Mouse (Mus musculus) megakaryocyte, embryonic 14.5 days (primary cell): ENCODE measurements around the gene Ccr2. TPM values are rescaled to one million over a fixed set of nuclear protein-coding genes. Genes with fewer than 3 reads are reported as not detected.

Experiments used
- H3K27me3 ChIP-seq: replicated peaks from 2 replicates; pipeline ENCODE3; 2012; ENCODE audit warnings: inconsistent platforms
- H3K36me3 ChIP-seq: replicated peaks from 2 replicates; pipeline ENCODE3; 2012; ENCODE audit warnings: low read length, inconsistent platforms, mixed read lengths
- H3K4me1 ChIP-seq: 2 replicates; pipeline ENCODE4 v1.6.1; 2012; ENCODE audit warnings: inconsistent platforms
- H3K4me3 ChIP-seq: replicated peaks from 2 replicates; pipeline ENCODE3; 2012; ENCODE audit warnings: moderate library complexity, mild to moderate bottlenecking, inconsistent platforms
- H3K9me3 ChIP-seq: 2 replicates; pipeline ENCODE4 v1.6.1; 2012; ENCODE audit warnings: inconsistent platforms
- FLI1 ChIP-seq: IDR thresholded peaks from 2 replicates; pipeline ENCODE4 v1.6.1; 2012; ENCODE audit warnings: low read length, inconsistent platforms, mixed read lengths
- GATA1 ChIP-seq: IDR thresholded peaks from 3 replicates; pipeline ENCODE4 v1.6.1; 2012; ENCODE audit warnings: mixed read lengths, low read length, inconsistent platforms, borderline replicate concordance
- polyA plus RNA-seq: library from polyadenylated mRNA; stranded (reverse); fragments of >175 nt; gene quantifications from 2 replicates; pipeline ENCODE4 v1.2.3, GENCODE M21; 2012; ENCODE audit warnings: low replicate concordance; ENCODE audit not compliant: insufficient read depth

The Ccr2 gene
- polyA plus RNA-seq, 1 experiment: 0.10 TPM

- TF ChIP-seq GATA1 (no peak), FLI1 (no peak)
- H3K27me3 ChIP-seq: no peaks in the 10 kb centered on the region
- peaks cover 8% of the 10 kb centered on the region; the same call in 1 of the 2 replicates for H3K9me3 ChIP-seq
- no peak overlapping the region for H3K4me3 ChIP-seq
- peaks cover 33% of the 10 kb centered on the region for H3K4me1 ChIP-seq
- peaks cover 12% of the 10 kb centered on the region for H3K36me3 ChIP-seq
Observed at GRCm38 (mm10) chr9:124143678-124144077, 41.9 kb downstream of the Ccr2 start.

- Histone ChIP-seq H3K36me3 (no peaks in the 10 kb centered on the region), H3K27me3 (no peaks in the 10 kb centered on the region), H3K4me3 (no peak overlapping the region), H3K9me3 (no peaks in the 10 kb centered on the region), H3K4me1 (peaks cover 27% of the 10 kb centered on the region)
- TF ChIP-seq FLI1: no peak
- no peak for TF ChIP-seq GATA1
Observed at GRCm38 (mm10) chr9:124146307-124146706, 44.6 kb downstream of the Ccr2 start.

Other genes with a start within 250 kb of the Ccr2 start
- gene Xcr1, start 239.9 kb upstream of the Ccr2 start, polyA plus RNA-seq: not detected in 2 replicates
- gene Ccr1, start 133.3 kb upstream of the Ccr2 start, polyA plus RNA-seq: 0.30 TPM in 1 of 2 replicates, not detected in the other
- gene Ccr1l1, start 123.5 kb upstream of the Ccr2 start, polyA plus RNA-seq: not detected in 2 replicates
- gene Ccr3, start 80.0 kb upstream of the Ccr2 start, polyA plus RNA-seq: 1.5 TPM in 1 of 2 replicates, not detected in the other
- gene Ccr5, start 19.6 kb downstream of the Ccr2 start, polyA plus RNA-seq: 0.17 TPM in 1 of 2 replicates, not detected in the other
- not detected in 2 replicates for gene 2010315B03Rik, start 210.7 kb downstream of the Ccr2 start, polyA plus RNA-seq